Mouse (Mus musculus): ENCODE measurements at regions not wholly inside any gene's neighbourhood (a gene's known extent, or its start where the extent isn't known, plus 50 kb on each side); places are given as distances from the start of the nearest gene placed in this dataset.
A peak's percentile ranks its signal among the peaks of the same experiment; 100 is the strongest.

- DNase-seq (ENCODE audit: low spot score): no peak
These were observed 410.7 kb upstream of the Clint1 start for GRCm38 (mm10) chr11:45440937-45441720.

DNA sequence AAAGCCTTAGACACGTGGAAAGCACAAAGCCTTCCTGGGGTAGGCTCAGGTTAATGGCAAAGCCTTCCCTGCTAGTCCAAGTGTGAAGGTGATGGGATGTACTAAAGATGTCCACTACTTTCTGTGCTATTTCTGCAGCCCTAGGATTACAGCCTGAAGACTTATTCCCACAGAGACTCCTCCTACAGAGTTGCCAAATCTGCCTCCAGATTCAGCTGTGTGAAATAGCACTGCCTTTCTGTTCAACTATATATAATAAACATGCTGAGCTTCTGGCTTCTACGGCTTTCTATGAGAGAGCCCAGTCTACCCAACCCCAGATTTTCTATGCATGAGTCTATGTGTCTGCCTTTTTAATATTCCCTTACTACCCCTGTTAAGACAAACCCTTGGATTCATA, 405.3 kb upstream of the Clint1 start:
- no peak for DNase-seq (ENCODE audit: low spot score)

DNA sequence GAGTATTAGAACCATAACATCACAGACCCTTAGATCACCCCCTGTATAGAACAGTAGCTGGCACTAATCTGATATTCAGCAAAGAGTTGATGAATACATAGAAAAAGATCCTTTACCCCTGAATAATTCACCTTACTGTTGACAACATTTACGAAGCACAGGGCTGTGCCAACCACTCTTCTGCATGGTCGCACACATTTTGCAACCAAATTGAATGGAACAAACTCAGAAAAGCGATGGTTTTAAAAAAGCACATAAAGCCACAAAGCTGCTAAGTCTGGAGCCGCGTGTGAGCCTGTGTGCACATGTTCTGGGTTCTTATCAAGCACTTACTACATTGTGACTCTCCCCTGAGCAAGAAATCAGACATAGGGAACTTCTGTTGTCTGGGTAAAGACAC, 397.6 kb upstream of the Clint1 start:
- no peak for DNase-seq (ENCODE audit: low spot score)

- no peak for DNase-seq (ENCODE audit: low spot score)
These were observed 396.9 kb upstream of the Clint1 start for GRCm38 (mm10) chr11:45454933-45455332.

- DNase-seq (ENCODE audit: low spot score): no peak
These were observed 395.1 kb upstream of the Clint1 start for GRCm38 (mm10) chr11:45456724-45457123.

GRCm38 (mm10) chr11:45457597-45457996, 394.3 kb upstream of the Clint1 start:
- no peak for DNase-seq (ENCODE audit: low spot score)

GRCm38 (mm10) chr11:45460000-45460792, 391.7 kb upstream of the Clint1 start:
- DNase-seq (ENCODE audit: low spot score): no peak

DNA sequence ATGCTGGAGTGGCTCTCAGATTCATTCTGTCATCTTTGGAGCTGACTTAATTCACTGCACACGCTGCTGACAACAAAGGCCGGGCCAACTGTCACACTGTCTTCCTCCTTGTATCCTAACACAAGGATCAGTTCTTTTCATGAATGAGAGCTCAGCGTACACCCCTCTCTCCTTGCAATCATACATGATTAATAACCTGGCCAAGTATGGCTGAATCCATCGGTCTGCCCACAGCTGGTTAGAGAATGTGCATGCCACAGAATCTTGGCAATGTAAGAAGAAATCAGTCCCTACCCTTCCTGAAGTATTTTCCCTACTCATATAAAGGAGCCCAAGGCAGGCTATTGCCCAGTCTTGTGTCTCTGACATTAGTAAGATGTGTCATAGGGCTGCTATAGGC, 387.4 kb upstream of the Clint1 start:
- DNase-seq (ENCODE audit: low spot score): peak; percentile 48

DNA sequence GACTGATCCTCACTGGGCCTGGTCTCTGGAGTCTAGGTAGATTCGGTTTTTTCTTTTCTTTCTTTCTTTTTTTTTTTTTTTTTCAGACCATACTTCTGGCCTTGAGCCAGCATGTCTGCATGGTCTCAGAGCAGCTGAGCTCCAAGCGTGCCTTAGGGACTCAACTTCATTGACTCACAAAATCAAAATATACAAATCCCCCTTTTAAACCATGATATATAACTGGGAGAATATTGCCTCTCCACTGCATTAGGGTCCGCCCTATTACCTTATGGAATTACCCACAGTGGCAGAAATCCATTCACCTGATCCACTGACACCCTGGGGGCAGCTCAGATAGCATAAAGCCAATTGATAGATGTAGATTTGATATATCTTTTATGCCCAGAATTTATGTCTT, 385.5 kb upstream of the Clint1 start:
- DNase-seq (ENCODE audit: low spot score): no peak

- DNase-seq (ENCODE audit: low spot score): no peak
These were observed 379.7 kb upstream of the Clint1 start for GRCm38 (mm10) chr11:45472171-45472570.

GRCm38 (mm10) chr11:45476917-45477316, 374.9 kb upstream of the Clint1 start:
- DNase-seq (ENCODE audit: low spot score): no peak

GRCm38 (mm10) chr11:45485950-45486349, 365.9 kb upstream of the Clint1 start:
- no peak for DNase-seq (ENCODE audit: low spot score)

- peak; percentile 10 for DNase-seq (ENCODE audit: low spot score)
These were observed 360.6 kb upstream of the Clint1 start for GRCm38 (mm10) chr11:45491021-45491967.

DNA sequence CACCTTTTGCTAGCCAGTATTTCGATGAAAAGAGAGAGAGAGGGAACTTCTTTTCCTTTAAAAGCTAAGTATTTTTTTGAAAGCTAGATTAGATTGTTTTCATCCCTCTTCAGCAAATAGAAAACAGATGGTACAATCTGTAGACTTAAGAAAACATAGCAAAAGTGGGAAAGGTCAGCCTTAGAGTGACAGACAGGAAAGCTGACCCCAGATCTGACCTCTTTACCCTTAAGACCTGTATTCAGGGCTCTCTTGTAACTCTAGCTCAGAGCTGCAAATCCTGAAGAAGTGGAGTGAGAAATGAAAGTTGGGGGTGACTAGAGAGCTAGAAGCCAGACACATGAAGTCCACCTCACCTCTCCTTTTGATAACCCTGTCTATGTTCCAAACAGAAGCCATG, 356.6 kb upstream of the Clint1 start:
- no peak for DNase-seq (ENCODE audit: low spot score)

- no peak for DNase-seq (ENCODE audit: low spot score)
These were observed 343.3 kb upstream of the Clint1 start for GRCm38 (mm10) chr11:45508566-45508965.

DNA sequence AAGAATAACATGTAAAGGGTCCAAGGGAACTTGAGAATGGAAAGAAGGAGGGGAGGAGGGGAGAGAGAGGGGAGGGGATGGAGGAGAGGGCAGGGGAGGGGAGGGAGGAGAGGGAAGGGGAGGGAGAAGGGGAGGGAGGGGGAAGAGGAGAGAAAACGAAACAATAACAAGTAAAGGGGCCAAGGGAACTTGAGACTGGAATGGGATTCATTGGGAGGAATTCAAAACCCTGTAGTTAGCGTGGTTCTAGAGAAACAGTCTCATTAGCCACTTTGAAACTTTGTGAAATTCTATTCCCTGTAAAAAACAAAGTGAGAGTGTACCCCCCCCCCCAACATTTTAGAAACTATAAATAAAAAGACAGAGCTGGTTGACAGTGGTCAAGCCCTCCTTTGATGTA, 342.6 kb upstream of the Clint1 start:
- no peak for DNase-seq (ENCODE audit: low spot score)

- peak; percentile 39 for DNase-seq (ENCODE audit: low spot score)
These were observed 337.2 kb upstream of the Clint1 start for GRCm38 (mm10) chr11:45514415-45515271.

DNA sequence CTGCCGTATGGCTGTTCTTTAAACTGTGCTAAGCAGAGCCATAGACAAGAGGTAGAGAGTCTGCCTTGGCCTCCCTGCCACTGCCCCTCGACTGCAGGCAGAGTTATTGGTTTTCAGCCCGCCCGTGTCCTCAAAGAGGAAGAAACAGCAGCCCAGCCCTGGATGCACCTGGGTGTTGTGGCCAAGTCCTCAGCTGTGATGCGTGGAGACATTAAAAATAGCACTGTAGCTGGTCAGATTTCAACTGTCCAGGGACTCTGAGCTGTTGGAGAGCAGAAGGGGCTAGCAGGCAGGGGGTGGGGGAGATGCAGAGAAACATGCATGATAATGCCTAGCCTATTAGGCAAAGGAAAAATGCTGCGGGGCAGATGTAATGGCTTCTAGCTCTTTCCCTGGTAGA, 327.1 kb upstream of the Clint1 start:
- peak; percentile 23 for DNase-seq (ENCODE audit: low spot score)

- DNase-seq (ENCODE audit: low spot score): no peak
These were observed 320.7 kb upstream of the Clint1 start for GRCm38 (mm10) chr11:45531044-45531626.

- DNase-seq (ENCODE audit: low spot score): peak; percentile 21
These were observed 318.3 kb upstream of the Clint1 start for GRCm38 (mm10) chr11:45533402-45534056.
